Mouse (Mus musculus) embryonic fibroblast, embryonic 13.5 days (primary cell): Measurements from ENCODE around the gene Wscd2.

ENCODE experiments used
- CTCF ChIP-seq: IDR thresholded peaks from 2 replicates; pipeline ENCODE4 v1.5.1; 2011; ENCODE audit warnings: mild to moderate bottlenecking, control low read depth, low read length, moderate library complexity, borderline replicate concordance; ENCODE audit not compliant: insufficient read depth
- POLR2A ChIP-seq: IDR thresholded peaks from 2 replicates; pipeline ENCODE4 v1.6.1; 2011; ENCODE audit warnings: low read depth, mild to moderate bottlenecking, control low read depth, low read length, moderate library complexity

GRCm38 (mm10) chr5:113464731-113465130 is 25.4 kb upstream of the Wscd2 start:
- no peak for TF ChIP-seq POLR2A
- TF ChIP-seq CTCF, result no peak
